ENCODE assay signal across 10 mouse cellular contexts in the genomic region with DNA sequence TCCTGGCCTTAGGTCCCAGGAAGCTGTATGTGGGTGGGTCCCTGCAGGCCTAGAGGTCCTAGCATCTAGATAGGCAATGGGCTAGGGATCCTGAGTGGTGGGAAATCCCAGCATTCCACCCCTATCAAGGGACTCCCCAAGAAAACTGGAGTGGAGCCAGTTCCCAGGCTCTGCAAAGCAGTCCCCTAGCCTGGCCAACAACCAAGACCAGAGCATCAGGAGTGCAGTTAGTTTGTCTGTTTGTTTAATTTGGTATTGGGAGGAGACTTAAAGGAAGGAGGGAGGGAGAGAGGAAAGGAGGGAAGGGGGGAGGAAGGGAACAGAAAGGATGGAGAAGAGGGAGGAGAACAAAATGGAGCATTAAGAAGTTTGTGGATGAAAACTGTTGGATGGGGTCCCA. TPM values are rescaled to one million over a fixed set of nuclear protein-coding genes. Genes with fewer than 3 reads are reported as not detected.
DNase-seq lines count a peak whose midpoint lies in the region; ATAC-seq lines count a peak whose summit lies in the region.
"Had no signal": no experiment of that assay in that cellular context is flagged by ENCODE, and none has a peak within 500 bp of the region (broad histone marks: within the 10 kb centered on the region; RNA-seq: fewer than 3 reads in every experiment).

No protein-coding gene starts in this region.

- H3K9ac ChIP-seq in intestine, embryonic 16.5 days (ENCODE audit: low read depth, low read length), result peak overlapping the region; percentile 26
- no peak overlapping the region for H3K9ac ChIP-seq in stomach, embryonic 16.5 days (ENCODE audit: low read length)
- H3K9ac ChIP-seq: forebrain, embryonic 12.5 days; liver, postnatal 0 days had no signal

- peak; percentile 36 for DNase-seq in gastrocnemius, postnatal 10 days
- DNase-seq in gastrocnemius, adult 8-10 months (ENCODE audit: low spot score in 2 of 2), result no peak
- peak; percentile 30 for DNase-seq in ovary, adult 18-20 months (ENCODE audit: low spot score)
- no peak for DNase-seq in ovary, postnatal 10 days (ENCODE audit: low spot score)
- DNase-seq in layer of hippocampus, adult 9-10 months (ENCODE audit: low spot score), result no peak
- no peak for DNase-seq in layer of hippocampus, adult 8-10 months (ENCODE audit: low spot score in 2 of 2)

- H3K4me2 ChIP-seq in intestine, embryonic 16.5 days (ENCODE audit: low read depth, low read length), result peak overlapping the region; percentile 34; the same call in 1 of the 2 replicates
- H3K4me2 ChIP-seq in stomach, embryonic 16.5 days (ENCODE audit: low read depth, low read length), result peak overlapping the region; percentile 42
- H3K4me2 ChIP-seq: forebrain, embryonic 12.5 days had no signal

- H3K4me3 ChIP-seq in intestine, embryonic 16.5 days (ENCODE audit: low read length), result no peak overlapping the region
- no peak overlapping the region for H3K4me3 ChIP-seq in stomach, embryonic 16.5 days (replicated peaks; ENCODE audit: low read length)
- H3K4me3 ChIP-seq: forebrain, embryonic 12.5 days had no signal

- H3K36me3 ChIP-seq in intestine, embryonic 16.5 days (ENCODE audit: control insufficient read depth, insufficient read depth, low read length), result no peaks in the 10 kb centered on the region
- no peaks in the 10 kb centered on the region for H3K36me3 ChIP-seq in stomach, embryonic 16.5 days (ENCODE audit: control insufficient read depth, insufficient read depth, low read length)
- H3K36me3 ChIP-seq: forebrain, embryonic 12.5 days had no signal

- no peaks in the 10 kb centered on the region for H3K9me3 ChIP-seq in intestine, embryonic 16.5 days (ENCODE audit: control insufficient read depth, low read length)
- no peaks in the 10 kb centered on the region for H3K9me3 ChIP-seq in stomach, embryonic 16.5 days (replicated peaks; ENCODE audit: control insufficient read depth, low read length)
- H3K9me3 ChIP-seq: forebrain, embryonic 12.5 days had no signal

- H3K27ac ChIP-seq in intestine, embryonic 16.5 days (ENCODE audit: low read length), result peak overlapping the region; percentile 76
- H3K27ac ChIP-seq in stomach, embryonic 16.5 days (ENCODE audit: low read length), result peak overlapping the region; percentile 61
- H3K27ac ChIP-seq: forebrain, embryonic 12.5 days had no signal

- H3K4me1 ChIP-seq in intestine, embryonic 16.5 days (ENCODE audit: control insufficient read depth, insufficient read depth, low read length), result peaks cover 21% of the 10 kb centered on the region
- peaks cover 21% of the 10 kb centered on the region for H3K4me1 ChIP-seq in stomach, embryonic 16.5 days (ENCODE audit: control insufficient read depth, insufficient read depth, low read length)
- H3K4me1 ChIP-seq: forebrain, embryonic 12.5 days had no signal

- peak; percentile 47 for ATAC-seq in intestine, embryonic 16.5 days
- peak; percentile 44; the same call in 1 of the 2 replicates for ATAC-seq in stomach, embryonic 16.5 days (ENCODE audit: insufficient read depth, low FRiP score)

- no peaks in the 10 kb centered on the region for H3K27me3 ChIP-seq in intestine, embryonic 16.5 days (replicated peaks; ENCODE audit: control insufficient read depth, insufficient read depth, low read length)
- no peaks in the 10 kb centered on the region for H3K27me3 ChIP-seq in stomach, embryonic 16.5 days (ENCODE audit: control insufficient read depth, insufficient read depth, low read length)
- H3K27me3 ChIP-seq: forebrain, embryonic 12.5 days had no signal

RNA-seq across cellular contexts. Expression of a gene that starts 5.7 kb away (rescaled TPM):
- total RNA-seq in gastrocnemius, postnatal 10 days (2021), result under 1 TPM; 0.31 to 0.50 TPM
- under 1 TPM; 0.27 to 0.54 (median 0.31) TPM for total RNA-seq in gastrocnemius, adult 8-10 months (2022)
- 3.2 and 3.3 TPM in 2 replicates for polyA plus RNA-seq in intestine, embryonic 16.5 days (2015; fragmentation: Nextera tagmentation; extraction: Ambion mirVana)
- 4.4 and 9.0 TPM in 2 replicates for polyA plus RNA-seq in stomach, embryonic 16.5 days (2015; fragmentation: Nextera tagmentation; extraction: Ambion mirVana)
- total RNA-seq in layer of hippocampus, adult 8-10 months (2022), result 1 to 10 TPM; 1.6 to 5.2 (median 3.5) TPM

RNA-seq across cellular contexts. Expression of a gene that starts 43.7 kb away (rescaled TPM):
- total RNA-seq in gastrocnemius, postnatal 10 days (2021), result not detected
- not detected for total RNA-seq in gastrocnemius, adult 8-10 months (2022)
- polyA plus RNA-seq in intestine, embryonic 16.5 days (2015; fragmentation: Nextera tagmentation; extraction: Ambion mirVana), result not detected in 2 replicates
- polyA plus RNA-seq in stomach, embryonic 16.5 days (2015; fragmentation: Nextera tagmentation; extraction: Ambion mirVana), result not detected in 2 replicates
- total RNA-seq in layer of hippocampus, adult 8-10 months (2022), result not detected
- polyA plus RNA-seq: forebrain, embryonic 12.5 days; liver, postnatal 0 days had no signal

Comparison
In these comparisons a context has a peak if more than half of its experiments do, and no peak if none do; other contexts are left out.
1. DNase-seq: peak in gastrocnemius, postnatal 10 days (single experiment) and ovary, adult 18-20 months (single experiment); none in gastrocnemius, adult 8-10 months (0 of 2), ovary, postnatal 10 days (single experiment), layer of hippocampus, adult 9-10 months (single experiment) and layer of hippocampus, adult 8-10 months (0 of 2).